Mouse (Mus musculus) frontal cortex, adult (tissue): ENCODE data around the gene Klf7.

Experiments
- ATAC-seq: cut with Nextera tagmentation; 2 replicates; pipeline ENCODE4 v1.9.2; 2017; ENCODE audit warnings: mild to moderate bottlenecking, moderate library complexity, mixed read lengths; ENCODE audit not compliant: low TSS enrichment

The Klf7 gene

GRCm38 (mm10) chr1:64066320-64067254 lies 55.5 kb downstream of the Klf7 start:
- peak; percentile 80 for ATAC-seq

DNA sequence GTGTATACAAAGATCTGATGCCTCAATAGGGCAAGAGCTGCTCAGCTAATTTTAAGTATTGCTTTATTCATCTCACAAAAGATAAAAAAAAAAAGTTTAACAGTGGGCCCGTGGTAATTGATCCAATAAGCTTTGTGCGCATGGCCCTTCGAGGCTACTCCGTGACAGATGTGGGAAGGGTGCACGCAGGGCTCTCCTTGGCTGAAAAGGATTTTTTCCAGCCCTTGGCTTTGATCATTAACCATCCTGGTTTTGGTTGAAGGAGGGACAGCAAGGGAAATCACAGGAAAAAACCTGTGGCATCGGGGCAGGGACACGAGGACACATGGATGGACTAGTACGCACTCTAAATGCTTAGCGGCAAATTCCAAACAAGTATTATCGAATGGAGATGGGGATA lies 60.6 kb downstream of the Klf7 start:
- ATAC-seq: no peak

- ATAC-seq: no peak
Observed at GRCm38 (mm10) chr1:64060699-64061454, 61.2 kb downstream of the Klf7 start.

- no peak for ATAC-seq
Observed at GRCm38 (mm10) chr1:64060116-64060515, 62.0 kb downstream of the Klf7 start.

GRCm38 (mm10) chr1:64056541-64056940 lies 65.5 kb downstream of the Klf7 start:
- ATAC-seq: no peak

DNA sequence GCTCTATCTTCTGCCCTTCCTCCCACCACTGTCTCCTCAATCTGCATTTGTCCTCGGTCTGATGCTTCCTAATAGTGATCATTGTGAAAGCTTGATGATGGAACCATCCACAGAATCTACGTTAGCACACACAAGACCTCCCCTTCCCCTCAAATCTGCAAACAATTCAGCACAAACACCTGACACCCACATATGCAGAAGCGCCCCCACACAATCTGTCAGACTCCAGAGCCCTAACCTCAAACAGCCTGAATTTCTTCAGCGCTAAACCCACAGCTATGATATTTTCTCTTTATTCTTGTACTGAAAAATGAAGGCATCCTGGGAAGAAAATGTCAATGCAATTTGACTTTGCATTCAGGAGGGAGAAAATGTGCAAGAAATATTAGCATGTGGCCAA lies 66.1 kb downstream of the Klf7 start:
- peak; percentile 71 for ATAC-seq

DNA sequence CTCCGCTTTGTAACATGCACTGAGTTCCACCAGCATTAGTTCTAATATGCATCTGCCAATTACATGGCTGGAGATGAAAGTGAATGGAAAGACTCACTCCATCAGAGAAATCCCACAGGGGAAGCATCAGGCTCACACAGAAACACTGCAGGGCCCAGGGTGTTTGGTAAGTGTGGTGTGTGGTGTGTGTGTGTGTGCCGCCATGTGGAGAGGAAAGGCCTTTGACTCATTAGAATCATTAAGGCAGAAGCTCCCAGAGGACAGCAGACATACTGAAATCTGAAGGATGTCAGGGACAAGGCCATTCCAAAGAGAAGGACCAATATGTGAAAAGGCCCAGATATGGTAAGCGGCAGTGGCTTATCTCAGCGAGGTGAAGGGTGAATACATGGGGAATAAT lies 66.9 kb downstream of the Klf7 start:
- ATAC-seq: no peak

DNA sequence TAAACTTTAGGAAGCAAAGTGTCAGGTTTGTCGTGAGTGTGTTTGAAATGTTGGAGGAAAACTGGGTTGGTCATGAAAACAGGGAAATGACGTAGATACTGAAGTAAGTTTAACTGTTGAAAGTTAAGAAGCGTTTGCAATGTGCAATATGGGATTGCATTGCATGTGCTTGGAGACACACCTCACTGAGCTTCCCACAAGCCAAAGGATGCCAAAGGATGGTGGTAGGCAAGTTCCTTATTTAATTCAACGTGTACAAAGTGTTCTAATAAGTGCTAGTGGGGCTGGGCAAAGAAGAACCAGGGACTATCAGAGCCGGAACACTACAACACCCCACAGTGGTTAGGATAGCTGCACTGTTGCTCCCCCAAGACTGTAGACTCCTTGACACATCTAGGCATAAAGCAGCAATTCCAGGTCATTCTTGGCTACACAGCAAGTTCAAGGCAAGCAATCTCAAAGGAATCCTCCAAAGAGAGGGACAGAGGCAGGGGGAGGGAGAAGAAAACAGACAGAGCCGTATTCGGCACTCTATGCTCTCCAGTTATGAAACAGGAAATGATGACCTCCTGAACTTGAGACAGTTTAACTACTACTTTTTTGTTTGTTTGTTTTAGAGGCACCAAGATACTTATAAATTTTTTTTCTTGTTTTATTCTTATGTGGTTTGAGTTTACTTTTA lies 69.9 kb downstream of the Klf7 start:
- ATAC-seq: no peak

GRCm38 (mm10) chr1:64048567-64048966 lies 73.5 kb downstream of the Klf7 start:
- ATAC-seq: no peak

DNA sequence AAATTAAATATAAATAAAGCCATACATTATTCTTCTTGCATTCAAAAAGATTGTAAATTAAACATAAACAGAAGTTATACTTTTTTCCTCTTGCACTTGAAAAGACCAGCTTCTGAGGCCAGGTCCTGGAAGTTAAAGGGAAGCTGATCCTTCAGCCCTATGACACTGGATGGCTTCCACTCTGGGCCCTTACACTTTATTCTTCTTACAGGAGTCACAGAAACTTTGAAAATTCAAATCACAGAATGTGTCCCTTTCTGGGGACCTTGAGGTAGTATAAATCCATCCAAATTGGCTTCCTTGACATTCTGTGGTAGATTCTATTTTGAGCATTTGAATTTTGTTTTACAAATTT lies 75.3 kb downstream of the Klf7 start:
- no peak for ATAC-seq

GRCm38 (mm10) chr1:64046087-64046801 lies 75.8 kb downstream of the Klf7 start:
- ATAC-seq: no peak

DNA sequence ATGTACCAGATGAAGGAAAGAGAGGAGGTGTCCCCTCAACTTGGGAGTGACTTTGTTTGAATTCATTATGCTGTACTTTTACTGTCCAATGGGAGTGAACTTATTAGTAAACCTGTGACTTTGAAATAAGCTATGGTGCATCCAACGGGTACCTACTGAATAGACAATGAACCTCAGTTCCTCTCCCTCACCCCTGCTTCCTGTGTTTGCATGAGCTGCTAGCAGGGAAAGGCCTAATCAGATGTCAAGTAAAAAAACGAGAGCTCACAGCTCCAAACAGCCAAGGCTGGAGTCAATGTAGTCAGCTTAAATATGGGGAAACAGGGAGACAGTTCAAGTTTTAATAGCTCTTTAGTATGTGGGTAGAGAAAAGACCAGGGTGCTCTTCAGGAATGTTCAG lies 77.5 kb downstream of the Klf7 start:
- ATAC-seq: no peak

DNA sequence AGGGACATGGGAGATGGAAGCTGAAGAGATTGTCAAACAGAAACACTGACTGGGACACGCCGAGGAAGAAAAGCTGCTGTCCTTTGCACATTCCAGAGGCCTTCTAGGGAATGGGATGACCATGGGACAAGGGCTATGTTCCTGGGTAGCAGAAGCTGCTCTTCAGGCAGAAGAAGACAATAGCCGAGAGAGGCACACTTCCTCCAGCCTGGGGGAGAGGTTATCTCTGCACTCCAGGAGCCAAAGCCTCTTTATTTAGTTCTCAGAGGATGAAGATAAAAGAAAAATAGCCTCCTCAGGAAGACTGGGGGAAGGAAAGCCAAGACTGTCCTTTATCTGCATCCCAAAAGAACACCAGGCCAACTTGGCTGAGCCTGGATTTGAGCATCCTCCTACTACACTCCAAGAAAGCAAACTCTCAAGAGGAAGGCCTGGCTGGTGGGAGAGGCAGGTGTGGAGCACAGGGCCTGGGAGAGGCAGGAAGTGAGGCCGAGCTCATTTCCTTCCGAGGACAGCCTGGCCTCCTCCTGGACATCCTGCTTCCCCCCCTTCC lies 81.2 kb downstream of the Klf7 start:
- 0 out of 2 replicates have a peak, but pooled peaks have one; percentile 9 for ATAC-seq

DNA sequence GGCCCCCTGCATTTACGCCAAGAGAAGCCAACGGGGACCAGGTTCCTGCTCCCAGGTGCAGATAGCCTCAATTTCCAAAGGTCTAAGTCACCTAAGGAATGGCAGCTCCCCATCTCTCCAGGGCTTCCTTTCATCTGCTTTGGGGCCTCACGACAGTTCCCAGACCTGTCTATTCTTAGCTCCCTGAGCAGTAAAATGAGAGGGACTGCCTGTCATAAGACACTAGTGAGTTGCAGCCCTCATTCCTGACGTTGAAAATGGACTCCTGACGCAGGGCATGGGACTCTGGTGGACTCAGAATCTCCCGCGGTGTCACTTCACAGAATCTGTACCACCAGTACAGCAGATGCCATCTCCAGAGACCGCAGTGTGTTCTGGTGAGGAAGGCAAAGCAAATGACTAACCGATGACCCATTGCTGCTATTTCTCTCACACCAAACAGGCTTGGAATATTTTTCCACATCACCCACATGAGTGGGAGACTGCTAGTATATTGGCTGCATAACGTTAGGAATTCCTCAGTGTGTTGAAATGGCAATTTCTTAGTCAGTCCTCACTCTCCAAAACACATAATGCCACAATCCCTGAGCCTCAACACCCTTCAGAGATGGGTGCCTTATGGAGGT lies 81.9 kb downstream of the Klf7 start:
- ATAC-seq: peak; percentile 35

DNA sequence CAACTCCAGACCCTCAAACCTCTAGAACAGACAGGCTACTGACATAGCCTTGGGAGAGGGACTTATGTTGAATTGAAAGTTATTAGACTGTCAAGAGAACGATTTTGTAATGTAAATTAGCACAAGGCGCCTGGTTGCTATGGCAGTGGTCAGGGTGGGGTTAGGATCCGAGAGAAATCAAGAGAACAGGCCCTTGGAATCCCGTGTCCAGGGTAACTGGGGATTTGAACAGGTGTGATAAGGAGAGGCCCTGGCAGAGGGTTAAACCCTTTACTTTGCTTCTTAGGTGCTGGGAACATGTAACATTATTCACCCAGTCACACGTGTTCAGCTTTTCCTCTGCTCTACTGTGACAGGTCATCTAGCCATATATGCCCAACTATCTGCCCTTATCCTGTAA lies 83.7 kb downstream of the Klf7 start:
- no peak for ATAC-seq

- peak; percentile 47 for ATAC-seq
Observed at GRCm38 (mm10) chr1:64037800-64038199, 84.3 kb downstream of the Klf7 start.

DNA sequence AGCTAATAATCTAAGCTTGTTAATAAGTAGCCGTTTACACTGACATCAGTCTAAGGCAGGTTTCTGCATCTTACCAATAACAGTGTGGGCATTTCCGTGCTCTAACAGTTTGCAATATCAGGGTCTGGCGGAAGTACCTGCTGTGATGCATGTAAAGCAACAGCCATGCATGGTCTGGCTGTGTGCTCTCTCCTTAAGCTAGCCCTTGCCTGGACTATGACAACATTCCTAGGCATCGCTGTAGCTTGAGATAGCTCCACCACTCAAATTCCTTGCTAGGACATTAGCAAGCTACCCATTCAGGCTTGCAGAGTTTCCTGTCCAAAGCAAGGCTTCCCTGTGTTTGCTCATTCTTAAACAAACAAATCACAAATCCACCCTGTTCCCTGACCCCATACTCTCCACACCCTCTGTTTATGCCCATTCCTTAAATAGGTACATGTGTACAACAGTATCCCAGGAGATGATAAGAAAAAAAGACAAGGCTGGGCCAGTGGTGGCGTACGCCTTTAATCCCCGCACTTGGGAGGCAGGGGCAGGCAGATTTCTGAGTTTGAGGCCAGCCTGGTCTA lies 85.1 kb downstream of the Klf7 start:
- ATAC-seq: no peak

- no peak for ATAC-seq
Observed at GRCm38 (mm10) chr1:64035804-64036203, 86.3 kb downstream of the Klf7 start.

DNA sequence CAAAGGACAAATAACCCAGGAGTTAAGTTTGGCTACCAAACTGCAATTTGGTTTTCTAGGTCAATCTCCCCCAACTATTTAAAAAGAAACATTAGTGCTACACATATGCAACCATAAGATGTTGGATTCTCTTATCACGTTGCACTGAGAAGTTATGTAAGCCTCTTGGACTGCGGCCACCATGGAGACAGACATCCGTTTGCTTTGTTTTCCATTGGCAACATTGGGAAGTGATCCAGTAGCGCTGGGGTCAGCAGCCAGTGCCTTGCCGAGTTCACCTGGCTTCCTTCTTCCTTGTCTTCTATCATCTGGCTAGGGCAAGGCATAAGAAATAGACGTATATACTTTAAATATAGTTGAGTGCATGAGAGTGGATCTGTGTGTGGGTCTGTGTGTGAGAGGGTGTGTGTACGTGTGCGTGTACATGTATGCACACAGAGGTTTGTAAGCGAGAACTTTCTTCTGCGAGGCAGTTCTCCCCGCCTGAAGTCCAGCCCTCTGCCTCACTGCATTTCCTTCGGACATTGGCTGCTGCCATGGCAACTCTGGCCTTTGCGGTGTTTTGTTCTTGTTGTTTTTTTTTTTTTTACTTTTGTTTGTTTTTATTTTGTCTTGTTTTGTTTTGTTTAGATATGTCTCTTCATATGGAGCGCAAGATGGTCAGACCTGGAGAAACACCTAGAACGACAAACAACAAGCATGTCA lies 86.8 kb downstream of the Klf7 start:
- no peak for ATAC-seq
